Mouse (Mus musculus) spleen, postnatal 0 days (tissue): ENCODE results near the gene Zswim2. TPM values are rescaled to one million over a fixed set of nuclear protein-coding genes. Genes with fewer than 3 reads are reported as not detected.

Experiments
- polyA plus RNA-seq: library from polyadenylated mRNA; unstranded; fragments of >200 nt; fragmentation: Nextera tagmentation; extraction: Ambion mirVana; gene quantifications from 2 replicates; pipeline ENCODE4 v1.2.1, GENCODE M21; 2015

The Zswim2 gene
- polyA plus RNA-seq, result not detected in 2 replicates

DNA sequence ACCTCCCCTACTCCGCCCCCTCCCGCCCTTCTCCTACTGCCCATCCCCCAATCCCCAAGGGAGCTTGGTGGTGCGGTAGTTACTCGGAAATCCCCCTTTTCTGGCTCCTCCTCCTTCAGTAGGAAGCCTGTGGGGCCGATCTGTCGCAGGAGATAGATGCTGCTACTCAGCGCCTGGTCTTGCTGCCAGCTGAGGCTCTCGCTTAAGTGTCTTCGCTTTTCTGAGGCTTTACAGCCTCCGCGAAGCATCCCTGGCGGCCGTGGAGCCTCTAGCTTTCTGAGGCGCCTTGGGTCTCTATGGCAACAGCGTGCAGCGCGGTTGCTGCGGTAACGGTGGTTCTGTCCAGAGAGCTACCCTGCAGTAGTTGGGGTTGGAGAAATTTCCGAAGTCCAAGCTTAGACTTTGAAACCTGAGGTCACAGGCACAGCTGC, at the start of gene Zswim2:
Gene Zswim2, minus strand, starts transcription at position 298 of the 431 bp plus-strand sequence.

DNA sequence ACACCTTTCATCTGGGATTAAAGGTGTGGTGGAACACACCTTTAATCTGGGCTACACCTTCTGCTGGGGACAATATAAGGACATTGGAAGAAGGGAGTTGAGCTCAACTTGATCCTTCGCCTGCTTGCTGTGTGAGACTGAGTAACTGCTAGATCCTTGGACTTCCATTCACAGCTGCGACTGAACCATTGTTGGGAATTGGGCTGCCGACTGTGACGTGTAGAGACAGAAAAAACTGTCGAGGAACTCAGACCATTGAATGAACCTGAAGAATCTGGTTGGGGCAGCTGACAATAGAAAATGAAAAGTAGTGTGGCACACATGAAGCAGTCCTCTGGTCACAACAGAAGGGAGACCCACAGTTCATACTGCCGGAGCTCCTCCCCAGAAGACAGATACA, 49.2 kb upstream of the Zswim2 start, which contains the start of gene Gm13691:
Gene Gm13691, plus strand, starts transcription at position 301 of the 400 bp plus-strand sequence.

DNA sequence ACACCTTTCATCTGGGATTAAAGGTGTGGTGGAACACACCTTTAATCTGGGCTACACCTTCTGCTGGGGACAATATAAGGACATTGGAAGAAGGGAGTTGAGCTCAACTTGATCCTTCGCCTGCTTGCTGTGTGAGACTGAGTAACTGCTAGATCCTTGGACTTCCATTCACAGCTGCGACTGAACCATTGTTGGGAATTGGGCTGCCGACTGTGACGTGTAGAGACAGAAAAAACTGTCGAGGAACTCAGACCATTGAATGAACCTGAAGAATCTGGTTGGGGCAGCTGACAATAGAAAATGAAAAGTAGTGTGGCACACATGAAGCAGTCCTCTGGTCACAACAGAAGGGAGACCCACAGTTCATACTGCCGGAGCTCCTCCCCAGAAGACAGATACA, 43.4 kb upstream of the Zswim2 start, which contains the start of gene Gm13697:
Gene Gm13697, plus strand, starts transcription at position 301 of the 400 bp plus-strand sequence.

DNA sequence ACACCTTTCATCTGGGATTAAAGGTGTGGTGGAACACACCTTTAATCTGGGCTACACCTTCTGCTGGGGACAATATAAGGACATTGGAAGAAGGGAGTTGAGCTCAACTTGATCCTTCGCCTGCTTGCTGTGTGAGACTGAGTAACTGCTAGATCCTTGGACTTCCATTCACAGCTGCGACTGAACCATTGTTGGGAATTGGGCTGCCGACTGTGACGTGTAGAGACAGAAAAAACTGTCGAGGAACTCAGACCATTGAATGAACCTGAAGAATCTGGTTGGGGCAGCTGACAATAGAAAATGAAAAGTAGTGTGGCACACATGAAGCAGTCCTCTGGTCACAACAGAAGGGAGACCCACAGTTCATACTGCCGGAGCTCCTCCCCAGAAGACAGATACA, 37.6 kb upstream of the Zswim2 start, which contains the start of gene Gm13694:
Gene Gm13694, plus strand, starts transcription at position 301 of the 400 bp plus-strand sequence.

DNA sequence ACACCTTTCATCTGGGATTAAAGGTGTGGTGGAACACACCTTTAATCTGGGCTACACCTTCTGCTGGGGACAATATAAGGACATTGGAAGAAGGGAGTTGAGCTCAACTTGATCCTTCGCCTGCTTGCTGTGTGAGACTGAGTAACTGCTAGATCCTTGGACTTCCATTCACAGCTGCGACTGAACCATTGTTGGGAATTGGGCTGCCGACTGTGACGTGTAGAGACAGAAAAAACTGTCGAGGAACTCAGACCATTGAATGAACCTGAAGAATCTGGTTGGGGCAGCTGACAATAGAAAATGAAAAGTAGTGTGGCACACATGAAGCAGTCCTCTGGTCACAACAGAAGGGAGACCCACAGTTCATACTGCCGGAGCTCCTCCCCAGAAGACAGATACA, 31.8 kb upstream of the Zswim2 start, which contains the start of gene Gm13696:
Gene Gm13696, plus strand, starts transcription at position 301 of the 400 bp plus-strand sequence.

DNA sequence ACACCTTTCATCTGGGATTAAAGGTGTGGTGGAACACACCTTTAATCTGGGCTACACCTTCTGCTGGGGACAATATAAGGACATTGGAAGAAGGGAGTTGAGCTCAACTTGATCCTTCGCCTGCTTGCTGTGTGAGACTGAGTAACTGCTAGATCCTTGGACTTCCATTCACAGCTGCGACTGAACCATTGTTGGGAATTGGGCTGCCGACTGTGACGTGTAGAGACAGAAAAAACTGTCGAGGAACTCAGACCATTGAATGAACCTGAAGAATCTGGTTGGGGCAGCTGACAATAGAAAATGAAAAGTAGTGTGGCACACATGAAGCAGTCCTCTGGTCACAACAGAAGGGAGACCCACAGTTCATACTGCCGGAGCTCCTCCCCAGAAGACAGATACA, 26.0 kb upstream of the Zswim2 start, which contains the start of gene Gm13695:
Gene Gm13695, plus strand, starts transcription at position 301 of the 400 bp plus-strand sequence.

DNA sequence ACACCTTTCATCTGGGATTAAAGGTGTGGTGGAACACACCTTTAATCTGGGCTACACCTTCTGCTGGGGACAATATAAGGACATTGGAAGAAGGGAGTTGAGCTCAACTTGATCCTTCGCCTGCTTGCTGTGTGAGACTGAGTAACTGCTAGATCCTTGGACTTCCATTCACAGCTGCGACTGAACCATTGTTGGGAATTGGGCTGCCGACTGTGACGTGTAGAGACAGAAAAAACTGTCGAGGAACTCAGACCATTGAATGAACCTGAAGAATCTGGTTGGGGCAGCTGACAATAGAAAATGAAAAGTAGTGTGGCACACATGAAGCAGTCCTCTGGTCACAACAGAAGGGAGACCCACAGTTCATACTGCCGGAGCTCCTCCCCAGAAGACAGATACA, 20.2 kb upstream of the Zswim2 start, which contains the start of gene Gm13693:
Gene Gm13693, plus strand, starts transcription at position 301 of the 400 bp plus-strand sequence.

DNA sequence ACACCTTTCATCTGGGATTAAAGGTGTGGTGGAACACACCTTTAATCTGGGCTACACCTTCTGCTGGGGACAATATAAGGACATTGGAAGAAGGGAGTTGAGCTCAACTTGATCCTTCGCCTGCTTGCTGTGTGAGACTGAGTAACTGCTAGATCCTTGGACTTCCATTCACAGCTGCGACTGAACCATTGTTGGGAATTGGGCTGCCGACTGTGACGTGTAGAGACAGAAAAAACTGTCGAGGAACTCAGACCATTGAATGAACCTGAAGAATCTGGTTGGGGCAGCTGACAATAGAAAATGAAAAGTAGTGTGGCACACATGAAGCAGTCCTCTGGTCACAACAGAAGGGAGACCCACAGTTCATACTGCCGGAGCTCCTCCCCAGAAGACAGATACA, 14.4 kb upstream of the Zswim2 start, which contains the start of gene Gm13698:
Gene Gm13698, plus strand, starts transcription at position 301 of the 400 bp plus-strand sequence.

Other genes starting within 250 kb of the Zswim2 start
- 32.9 and 47.5 TPM in 2 replicates for gene Itgav, start 216.8 kb downstream of the Zswim2 start, polyA plus RNA-seq
- gene Fam171b, start 128.6 kb downstream of the Zswim2 start, polyA plus RNA-seq, result 0.24 and 0.26 TPM in 2 replicates
- gene Gm13698, start 14.5 kb upstream of the Zswim2 start, polyA plus RNA-seq, result not detected in 2 replicates
- gene Gm13693, start 20.3 kb upstream of the Zswim2 start, polyA plus RNA-seq, result not detected in 2 replicates
- gene Gm13695, start 26.1 kb upstream of the Zswim2 start, polyA plus RNA-seq, result not detected in 2 replicates
- not detected in 2 replicates for gene Gm13696, start 31.9 kb upstream of the Zswim2 start, polyA plus RNA-seq
- gene Gm13694, start 37.7 kb upstream of the Zswim2 start, polyA plus RNA-seq, result not detected in 2 replicates
- gene Gm13697, start 43.5 kb upstream of the Zswim2 start, polyA plus RNA-seq, result not detected in 2 replicates
- gene Gm13691, start 49.3 kb upstream of the Zswim2 start, polyA plus RNA-seq, result not detected in 2 replicates